Mouse (Mus musculus): ENCODE results near the gene Il31. TPM values are rescaled to one million over a fixed set of nuclear protein-coding genes. Genes with fewer than 3 reads are reported as not detected.
A peak's percentile ranks its signal among the peaks of the same experiment; 100 is the strongest.

Gene Il31
- polyA plus RNA-seq, 1 experiment: not detected

DNA sequence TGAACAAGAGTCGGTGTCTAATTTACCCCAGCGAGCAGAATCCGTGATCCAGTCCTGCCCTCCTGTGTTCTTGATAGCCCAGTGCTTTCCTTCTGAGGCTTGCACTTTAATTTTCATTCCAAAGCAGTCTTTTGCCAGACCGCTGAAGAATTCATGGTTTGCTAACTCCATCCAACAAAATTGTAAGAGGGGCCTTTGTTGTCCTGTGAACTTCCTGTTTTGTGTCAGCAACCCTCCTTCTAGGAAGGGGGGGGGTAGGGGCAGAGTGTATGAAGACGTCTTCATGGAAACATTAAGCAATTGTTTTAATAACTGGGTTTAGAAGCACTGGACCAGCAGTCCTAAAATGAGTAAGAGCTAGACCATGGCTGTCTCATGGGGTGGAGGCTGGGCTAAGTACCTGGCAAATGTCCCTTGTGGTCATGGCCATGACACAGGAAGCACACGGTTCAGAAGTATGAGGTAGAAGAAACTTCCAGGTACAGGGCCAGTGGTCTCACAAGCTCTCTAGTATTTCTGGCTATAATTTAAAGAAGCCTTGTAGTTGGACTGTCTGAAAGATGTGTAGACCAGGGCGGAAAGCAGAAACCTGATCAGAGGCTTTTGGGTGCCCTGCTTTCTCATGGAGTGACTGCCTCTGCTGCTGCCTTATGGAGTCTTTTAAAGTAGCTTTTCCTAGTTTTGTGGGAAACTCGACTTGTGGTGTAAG, 53.1 kb downstream of the Il31 start:
- TF ChIP-seq POLR2A (IDR thresholded peaks at IDR 0.05; ENCODE audit: borderline replicate concordance, extremely low read depth, insufficient read depth, insufficient read length, poor library complexity, severe bottlenecking) (no peak), CTCF (IDR thresholded peaks at IDR 0.05; ENCODE audit: borderline replicate concordance, extremely low read depth, insufficient read depth, insufficient read length) (no peak)
- peak; percentile 11 for DNase-seq (ENCODE audit: low read depth)

DNA sequence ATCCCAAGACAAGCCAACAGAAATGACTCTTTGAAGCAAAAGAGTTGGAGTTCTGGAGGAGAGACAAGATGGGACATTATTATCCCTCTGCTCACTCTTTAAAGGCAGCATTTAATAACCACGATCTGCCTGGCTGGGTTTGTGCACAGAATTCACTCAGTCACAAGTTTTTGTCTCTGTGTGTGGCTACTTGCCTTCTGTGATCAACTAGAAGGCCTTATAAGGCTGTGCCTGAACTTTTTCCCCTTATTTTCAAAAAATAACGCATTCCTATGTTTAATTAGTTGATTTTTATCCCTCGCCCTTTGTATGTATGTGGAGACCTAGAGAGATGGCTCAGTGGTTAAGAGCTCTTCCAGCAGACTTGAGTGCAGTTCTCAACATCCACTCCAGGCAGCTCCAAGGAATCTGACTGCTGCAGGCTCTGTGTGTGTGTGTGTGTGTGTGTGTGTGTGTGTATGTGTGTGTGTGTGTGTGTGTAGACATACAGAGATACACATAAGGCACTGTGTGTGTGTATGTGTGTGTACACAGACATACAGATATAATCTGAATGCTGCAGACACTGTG, 56.9 kb downstream of the Il31 start:
- no peak for TF ChIP-seq POLR2A (IDR thresholded peaks at IDR 0.05; ENCODE audit: borderline replicate concordance, extremely low read depth, insufficient read depth, insufficient read length, poor library complexity, severe bottlenecking)
- peak; percentile 21 for DNase-seq (ENCODE audit: low read depth)

- no peak for TF ChIP-seq POLR2A (IDR thresholded peaks at IDR 0.05; ENCODE audit: borderline replicate concordance, extremely low read depth, insufficient read depth, insufficient read length, poor library complexity, severe bottlenecking)
- TF ChIP-seq CTCF (IDR thresholded peaks at IDR 0.05; ENCODE audit: borderline replicate concordance, extremely low read depth, insufficient read depth, insufficient read length): no peak
Observed at GRCm38 (mm10) chr5:123431524-123432304, 57.6 kb downstream of the Il31 start.

More at GRCm38 (mm10) chr5:123431524-123432304, 57.6 kb downstream of the Il31 start:
- peak; percentile 73 for DNase-seq (ENCODE audit: low read depth)

Other genes starting within 250 kb of the Il31 start
- gene Wdr66, start 237.4 kb downstream of the Il31 start, polyA plus RNA-seq (2012; rRNA removed): 2.1 and 2.7 TPM in 2 replicates
- 46.4 and 53.2 TPM in 2 replicates for gene Bcl7a, start 145.7 kb downstream of the Il31 start, polyA plus RNA-seq (2012; rRNA removed)
- gene Mlxip, start 94.7 kb downstream of the Il31 start, polyA plus RNA-seq (2012; rRNA removed): 37.5 TPM in 2 replicates
- gene Lrrc43, start 184 bp downstream of the Il31 start, polyA plus RNA-seq (2012; rRNA removed): 0.20 and 0.38 TPM in 2 replicates
- 2.5 and 4.3 TPM in 2 replicates for gene B3gnt4, start 21.0 kb upstream of the Il31 start, polyA plus RNA-seq (2012; rRNA removed)
- 97.2 and 121 TPM in 2 replicates for gene Diablo, start 34.7 kb upstream of the Il31 start, polyA plus RNA-seq (2012; rRNA removed)
- 10.2 and 10.3 TPM in 2 replicates for gene Gm49027, start 36.0 kb upstream of the Il31 start, polyA plus RNA-seq (2012; rRNA removed)
- gene Vps33a, start 83.5 kb upstream of the Il31 start, polyA plus RNA-seq (2012; rRNA removed): 32.4 and 45.6 TPM in 2 replicates
- 73.9 and 94.8 TPM in 2 replicates for gene Clip1, start 195.1 kb upstream of the Il31 start, polyA plus RNA-seq (2012; rRNA removed)
- 79.2 and 91.8 TPM in 2 replicates for gene Zcchc8, start 231.6 kb upstream of the Il31 start, polyA plus RNA-seq (2012; rRNA removed)

Measured in brain, embryonic 14.5 days (tissue).